Mouse (Mus musculus) thymus, adult 2 months (tissue): ENCODE measurements at regions not wholly inside any gene's neighbourhood (a gene's known extent, or its start where the extent isn't known, plus 50 kb on each side); places are given as distances from the start of the nearest gene placed in this dataset.

Experiments
- CTCF ChIP-seq: fragments of 200-500 bp; IDR thresholded peaks from 2 replicates; pipeline ENCODE4 v1.5.1; 2012; ENCODE audit warnings: mild to moderate bottlenecking, control low read depth, low read length, moderate library complexity, borderline replicate concordance; ENCODE audit not compliant: control insufficient read depth, poor library complexity, insufficient read depth; ENCODE audit errors: extremely low read depth
- POLR2A ChIP-seq: fragments of 200-500 bp; IDR thresholded peaks from 2 replicates; pipeline ENCODE4 v1.6.1; 2012; ENCODE audit warnings: mild to moderate bottlenecking, low read length, control low read depth, moderate library complexity; ENCODE audit not compliant: control insufficient read depth, poor library complexity, insufficient read depth; ENCODE audit errors: extremely low read depth

GRCm38 (mm10) chr8:127721624-127722023 lies 636.8 kb upstream of the Nrp1 start:
- TF ChIP-seq CTCF: no peak
- no peak for TF ChIP-seq POLR2A
